Comparison of ENCODE assay signal across 8 mouse cellular contexts in genomic region chr17:32125407-32125806, GRCm38 (mm10). TPM values are rescaled to one million over a fixed set of nuclear protein-coding genes. Genes with fewer than 3 reads are reported as not detected.
"Had no signal": no experiment of that assay in that cellular context is flagged by ENCODE, and none has a peak within 500 bp of the region (broad histone marks: within the 10 kb centered on the region; RNA-seq: fewer than 3 reads in every experiment).

No protein-coding gene starts in this region.

- DNase-seq: kidney, adult 8-10 months; kidney, postnatal 36 days; midbrain, embryonic 14.5 days; right cerebral cortex, postnatal 14 days; thymus, postnatal 36 days had no signal

- H3K4me2 ChIP-seq: limb, embryonic 12.5 days; stomach, embryonic 15.5 days had no signal

- H3K9ac ChIP-seq: limb, embryonic 12.5 days; stomach, embryonic 15.5 days had no signal

- H3K9me3 ChIP-seq: limb, embryonic 12.5 days; stomach, embryonic 15.5 days had no signal

- H3K27me3 ChIP-seq: limb, embryonic 12.5 days; stomach, embryonic 15.5 days had no signal

- H3K4me3 ChIP-seq: limb, embryonic 12.5 days; stomach, embryonic 15.5 days had no signal

- H3K27ac ChIP-seq: limb, embryonic 12.5 days; stomach, embryonic 15.5 days had no signal

RNA-seq across cellular contexts. Expression of gene Notch3, which starts 41.2 kb away (rescaled TPM):
- total RNA-seq: monocyte, adult 5-6 weeks had no signal
